Mouse (Mus musculus): ENCODE measurements around the gene Ifrd1. TPM values are rescaled to one million over a fixed set of nuclear protein-coding genes. Genes with fewer than 3 reads are reported as not detected.

Gene Ifrd1
- polyA plus RNA-seq, 1 experiment, result 63.7 TPM

DNA sequence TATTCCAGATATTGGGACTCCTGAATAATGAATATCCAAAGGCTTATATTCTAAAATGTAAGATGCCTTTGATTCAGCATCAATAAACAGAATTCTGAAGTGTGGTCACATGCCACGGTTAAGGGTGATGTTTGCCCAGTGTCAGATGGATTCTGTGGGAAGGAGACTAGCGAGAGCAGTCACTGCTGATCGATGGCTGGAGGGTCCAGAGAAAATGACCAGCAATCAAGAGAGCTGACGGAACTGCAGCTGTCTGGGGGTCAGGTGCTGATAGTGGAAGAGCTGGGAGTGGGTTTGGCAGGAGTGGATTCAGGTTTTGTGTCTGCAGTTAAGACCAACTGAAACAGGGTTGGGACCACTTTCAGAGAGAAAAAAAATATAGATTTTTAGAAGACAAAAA lies 5.1 kb downstream of the Ifrd1 start:
- DNase-seq (ENCODE audit: low spot score), result no peak

DNA sequence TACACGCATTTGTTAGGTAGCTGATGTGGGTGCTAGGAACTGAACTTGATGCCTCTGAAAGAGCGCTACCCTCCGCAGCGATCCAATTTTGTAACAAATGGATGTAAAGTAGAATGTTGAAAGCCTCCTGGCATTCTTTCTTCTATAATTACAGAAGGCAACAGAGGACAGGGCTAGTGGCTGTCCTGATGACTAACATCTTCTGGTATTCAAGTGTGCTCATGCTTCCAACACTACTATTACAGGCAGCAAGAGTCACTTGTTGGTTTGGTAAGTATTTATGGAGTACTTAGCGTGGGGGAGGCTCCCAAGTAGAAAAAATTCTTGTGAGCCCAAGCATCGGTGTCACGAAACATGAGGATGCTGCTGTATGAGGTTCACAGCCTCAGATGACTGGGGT lies 9.1 kb downstream of the Ifrd1 start:
- DNase-seq (ENCODE audit: low spot score), result no peak

DNA sequence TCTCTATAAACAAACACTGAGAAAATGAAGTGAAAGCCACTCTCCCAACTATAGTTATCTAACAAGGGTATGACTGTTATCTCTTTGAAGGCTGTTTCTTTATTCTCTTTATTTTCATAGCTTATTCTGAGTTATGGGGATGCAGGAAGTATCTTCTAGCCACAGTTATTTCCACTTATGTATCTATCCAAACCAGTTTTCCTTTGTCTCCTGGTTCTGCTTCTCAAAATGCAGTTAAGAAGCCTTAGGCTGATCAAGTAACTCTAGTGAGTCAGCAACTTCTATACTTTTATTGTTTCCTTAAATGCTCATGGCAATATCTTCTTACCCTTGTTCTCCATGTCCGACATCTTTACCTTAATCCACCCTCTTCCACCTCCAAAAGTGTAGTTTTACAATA lies 16.1 kb downstream of the Ifrd1 start:
- no peak for DNase-seq (ENCODE audit: low spot score)

DNA sequence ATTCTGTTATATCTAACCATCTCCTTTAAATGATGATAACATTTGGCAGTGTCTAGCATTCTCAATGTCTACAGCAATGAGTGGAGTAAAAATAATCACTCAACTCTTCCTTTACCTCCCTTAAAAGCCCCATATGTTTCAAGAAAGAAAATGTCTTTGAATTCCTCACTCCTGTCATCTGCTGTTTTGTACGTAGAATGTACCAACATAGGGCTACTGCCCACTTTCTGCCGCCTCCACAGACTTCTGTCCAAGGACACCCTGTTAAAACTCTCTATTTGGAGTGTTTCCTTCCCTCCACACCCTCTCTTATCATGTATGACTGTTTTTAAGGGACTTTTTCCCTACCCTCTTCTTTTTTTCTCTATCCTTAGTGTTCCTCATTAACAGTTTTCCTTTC lies 16.7 kb downstream of the Ifrd1 start:
- no peak for DNase-seq (ENCODE audit: low spot score)

DNA sequence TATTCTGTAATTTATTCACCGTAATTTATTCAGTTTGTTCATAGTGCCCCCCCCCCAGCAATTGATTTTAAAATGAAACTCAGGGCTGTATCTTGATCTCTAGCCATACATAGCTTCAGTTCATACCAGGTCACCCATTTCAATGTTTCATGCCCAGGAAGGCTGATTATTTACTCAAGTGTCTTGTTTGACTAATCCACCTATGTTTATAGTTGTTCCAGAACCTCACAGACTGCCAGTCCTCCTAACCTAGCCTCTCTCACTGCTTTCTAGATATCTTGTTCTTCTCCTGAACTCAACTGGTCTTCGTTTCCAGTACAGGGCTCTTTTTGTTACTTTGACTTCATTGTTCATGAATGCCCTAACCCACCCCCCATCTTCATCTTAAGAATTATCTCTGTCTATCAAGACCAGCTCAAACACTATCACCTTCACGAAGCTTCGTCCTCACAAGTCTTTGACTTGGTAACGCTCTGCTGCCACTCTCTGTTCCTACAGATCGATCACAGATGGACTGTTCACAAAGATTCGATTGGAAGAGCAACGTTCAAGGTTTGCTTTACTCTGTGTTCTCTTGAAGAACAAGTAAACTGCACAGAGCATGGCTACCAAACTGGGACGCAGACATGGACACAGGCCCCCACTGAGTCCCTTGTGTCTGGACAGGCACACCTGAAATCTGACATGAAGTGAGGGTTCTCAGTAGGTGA lies 24.0 kb downstream of the Ifrd1 start:
- no peak for DNase-seq (ENCODE audit: low spot score)

DNA sequence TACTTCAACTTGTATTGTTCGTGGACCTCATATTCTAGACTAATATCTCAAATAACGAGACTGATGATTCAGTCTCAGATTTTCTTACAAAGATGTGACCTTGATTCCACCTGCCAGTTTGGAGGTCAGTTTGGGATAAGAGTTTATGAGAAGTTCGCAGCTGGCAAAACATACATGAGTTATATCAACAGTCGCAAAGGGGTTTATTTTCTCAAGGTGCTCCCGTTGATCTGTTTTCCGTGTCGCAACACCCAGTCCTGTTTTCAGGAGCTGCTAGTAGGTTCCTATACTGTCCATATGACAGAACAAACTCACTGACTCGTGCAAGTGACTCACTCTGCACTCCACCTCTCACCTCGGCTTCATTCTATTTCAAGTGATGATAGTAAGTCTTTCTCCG lies 24.6 kb downstream of the Ifrd1 start:
- DNase-seq (ENCODE audit: low spot score), result no peak

DNA sequence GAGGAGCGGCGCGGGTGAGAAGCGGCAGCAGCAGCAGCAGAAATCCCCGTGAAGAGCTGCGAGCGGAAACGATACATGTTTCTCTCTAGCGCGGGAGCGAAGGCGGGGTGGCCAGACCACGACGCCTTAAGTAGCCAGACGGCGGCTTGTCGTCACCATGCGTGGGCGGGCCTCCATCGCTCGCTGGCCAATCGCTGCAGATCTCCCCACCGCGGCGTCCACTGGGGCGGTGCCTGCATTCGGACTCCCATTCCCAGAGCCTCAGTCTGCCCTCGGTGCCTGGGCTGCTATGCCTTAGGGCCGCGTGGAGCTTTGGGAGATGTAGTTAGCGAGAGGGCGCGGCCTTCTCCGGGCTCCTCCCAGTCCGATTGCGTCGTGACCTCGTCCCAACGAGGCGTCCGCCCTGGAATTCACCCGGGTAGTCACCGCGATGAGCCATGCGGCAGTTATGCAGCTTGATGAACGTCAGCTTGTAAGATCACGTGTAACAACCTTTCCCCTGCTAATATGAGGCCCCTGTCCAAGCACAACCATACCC lies 25.2 kb downstream of the Ifrd1 start:
- peak; percentile 97 for DNase-seq (ENCODE audit: low spot score)

DNA sequence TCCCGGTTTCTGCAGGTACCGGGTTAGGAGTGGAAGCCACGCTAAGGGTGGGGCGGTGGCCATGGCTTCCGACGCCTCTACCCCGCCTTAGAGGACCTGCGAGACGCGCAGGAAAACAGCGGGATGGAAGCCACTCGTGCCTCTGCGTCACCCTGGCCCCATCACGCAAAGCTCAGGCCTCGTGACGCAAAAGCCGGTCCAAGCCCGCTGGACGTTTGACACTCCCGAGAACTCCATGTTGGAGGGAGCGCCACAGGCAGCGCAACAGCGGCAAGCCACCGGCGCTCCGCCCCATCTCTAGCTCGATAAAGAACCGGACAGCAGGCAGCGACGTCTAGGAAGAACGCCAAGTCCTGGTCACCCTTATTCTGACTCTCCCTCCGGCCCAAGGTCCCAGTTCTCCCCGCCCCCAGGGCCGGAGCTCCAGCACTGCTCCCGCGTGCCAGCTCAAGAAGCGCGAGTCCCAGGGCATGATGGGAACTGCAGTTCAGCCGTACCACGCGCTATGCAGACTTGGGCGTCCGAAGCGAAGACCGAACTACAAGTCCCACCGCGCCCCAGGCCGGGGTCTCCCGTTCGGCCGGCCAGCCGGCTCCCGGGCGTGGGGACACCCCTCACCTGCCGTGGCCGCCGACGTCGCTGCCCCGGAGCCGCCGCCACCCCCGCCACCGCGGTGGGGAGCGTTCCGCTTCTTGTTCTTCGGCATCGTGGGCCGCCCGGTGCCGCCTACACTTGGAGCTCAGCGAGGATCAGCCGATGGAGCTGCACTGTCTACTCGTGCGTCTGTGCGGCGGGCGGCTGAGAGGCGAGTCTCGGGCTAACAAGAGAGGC lies 25.8 kb downstream of the Ifrd1 start:
- peak; percentile 87 for DNase-seq (ENCODE audit: low spot score)

DNA sequence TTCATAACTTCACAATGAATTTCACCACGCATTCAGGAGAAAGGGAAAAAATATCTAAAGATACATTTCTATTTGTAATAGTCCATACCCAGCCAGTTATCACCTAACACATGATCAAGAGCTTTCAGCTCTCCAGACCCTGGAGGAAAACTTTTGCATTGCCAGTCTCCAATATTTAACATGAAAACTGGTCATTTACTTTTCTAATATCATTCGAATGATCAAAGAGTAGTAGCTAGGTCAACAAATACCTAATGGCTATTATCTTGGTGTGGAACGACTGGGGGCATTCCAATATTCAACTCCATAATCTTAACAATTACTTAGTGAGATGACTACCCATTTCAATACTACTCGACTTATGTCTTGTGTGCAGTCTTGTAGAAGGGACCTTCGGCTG lies 26.7 kb downstream of the Ifrd1 start:
- DNase-seq (ENCODE audit: low spot score), result no peak

DNA sequence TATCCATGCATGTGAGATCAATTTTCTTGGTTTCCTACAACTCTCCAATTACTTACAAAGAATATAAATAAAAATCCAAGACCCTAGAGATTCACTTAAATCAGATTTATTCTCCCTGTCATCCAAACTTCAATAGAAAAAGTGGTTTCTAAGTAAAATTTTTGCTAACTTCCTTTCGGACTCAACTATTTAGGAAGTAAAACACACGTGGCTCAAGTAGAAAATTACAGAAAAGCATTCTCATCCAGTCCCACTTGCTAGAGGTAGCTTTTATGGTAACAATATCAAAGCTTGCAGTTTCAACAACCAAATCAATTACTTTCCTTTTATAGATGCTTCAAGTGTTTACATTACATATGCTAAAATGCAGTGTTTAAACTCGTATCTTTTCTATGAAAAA lies 27.4 kb downstream of the Ifrd1 start:
- no peak for DNase-seq (ENCODE audit: low spot score)

DNA sequence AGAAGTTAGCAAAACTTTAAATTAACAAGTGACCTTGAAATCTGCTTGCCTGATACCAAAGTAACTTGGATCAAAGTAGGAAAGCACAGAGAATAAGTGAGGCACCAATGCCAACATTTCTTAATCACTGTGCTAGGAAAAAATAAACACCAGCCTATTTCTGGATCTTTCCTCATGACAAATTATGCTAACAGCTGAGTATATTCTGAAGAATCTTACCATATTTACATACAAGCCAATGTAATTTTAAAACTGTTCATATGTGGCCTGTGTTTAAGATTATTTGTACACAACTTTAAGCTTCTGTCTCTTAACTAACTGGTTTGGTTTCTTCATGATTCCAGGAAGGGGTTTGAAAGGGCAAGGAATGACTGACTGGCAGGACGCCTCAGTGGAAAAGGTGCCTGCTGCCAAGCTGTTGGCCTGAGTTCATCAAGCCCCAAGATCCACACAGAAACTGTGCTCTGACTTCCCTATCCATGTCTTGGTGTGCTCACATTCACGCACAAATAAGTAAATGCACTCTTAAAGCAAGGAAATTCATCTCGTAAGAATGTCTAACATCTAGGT lies 28.2 kb downstream of the Ifrd1 start:
- DNase-seq (ENCODE audit: low spot score), result no peak

DNA sequence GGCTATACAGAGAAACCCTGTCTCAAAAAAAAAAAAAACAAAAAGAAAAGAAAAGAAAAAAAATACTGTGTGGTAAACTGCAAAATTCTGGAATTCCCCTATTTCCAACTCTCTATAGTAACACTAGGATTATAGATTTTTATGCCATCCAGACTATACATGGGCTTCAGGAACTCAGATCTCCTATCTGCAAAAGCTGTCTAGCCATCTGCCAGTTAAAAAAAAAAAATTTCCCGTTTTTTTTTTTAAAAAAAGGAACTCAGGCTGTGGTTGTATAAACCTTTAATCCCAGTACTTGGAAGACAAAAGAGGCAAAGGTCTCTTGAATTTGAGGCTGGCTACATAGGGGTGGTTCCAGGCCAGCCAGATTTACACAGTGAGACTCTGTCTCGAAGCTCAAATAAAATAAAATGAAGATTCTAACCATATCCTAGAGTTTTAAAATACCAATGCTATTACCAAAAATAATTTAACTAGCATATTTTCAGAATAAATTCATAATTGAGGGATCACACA lies 29.8 kb downstream of the Ifrd1 start:
- no peak for DNase-seq (ENCODE audit: low spot score)

DNA sequence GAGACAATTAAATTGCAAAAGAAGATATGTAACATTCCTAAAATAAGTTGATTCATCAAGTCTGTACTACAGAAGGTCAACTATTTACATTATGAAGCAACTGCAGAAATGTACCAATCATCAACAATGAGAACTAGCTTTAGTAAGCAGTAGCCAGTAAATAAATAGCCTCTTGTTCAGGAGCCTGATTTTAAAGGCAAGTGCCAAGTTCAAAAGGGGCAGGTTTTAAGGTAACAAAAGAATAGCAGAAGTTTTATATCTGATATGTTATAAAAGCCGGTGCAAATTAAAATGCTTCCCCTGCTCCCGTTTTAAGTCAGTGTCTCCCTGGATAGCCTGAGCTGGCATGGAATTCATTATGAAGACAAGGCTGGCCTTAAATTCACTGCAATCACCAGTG lies 30.5 kb downstream of the Ifrd1 start:
- DNase-seq (ENCODE audit: low spot score), result no peak

DNA sequence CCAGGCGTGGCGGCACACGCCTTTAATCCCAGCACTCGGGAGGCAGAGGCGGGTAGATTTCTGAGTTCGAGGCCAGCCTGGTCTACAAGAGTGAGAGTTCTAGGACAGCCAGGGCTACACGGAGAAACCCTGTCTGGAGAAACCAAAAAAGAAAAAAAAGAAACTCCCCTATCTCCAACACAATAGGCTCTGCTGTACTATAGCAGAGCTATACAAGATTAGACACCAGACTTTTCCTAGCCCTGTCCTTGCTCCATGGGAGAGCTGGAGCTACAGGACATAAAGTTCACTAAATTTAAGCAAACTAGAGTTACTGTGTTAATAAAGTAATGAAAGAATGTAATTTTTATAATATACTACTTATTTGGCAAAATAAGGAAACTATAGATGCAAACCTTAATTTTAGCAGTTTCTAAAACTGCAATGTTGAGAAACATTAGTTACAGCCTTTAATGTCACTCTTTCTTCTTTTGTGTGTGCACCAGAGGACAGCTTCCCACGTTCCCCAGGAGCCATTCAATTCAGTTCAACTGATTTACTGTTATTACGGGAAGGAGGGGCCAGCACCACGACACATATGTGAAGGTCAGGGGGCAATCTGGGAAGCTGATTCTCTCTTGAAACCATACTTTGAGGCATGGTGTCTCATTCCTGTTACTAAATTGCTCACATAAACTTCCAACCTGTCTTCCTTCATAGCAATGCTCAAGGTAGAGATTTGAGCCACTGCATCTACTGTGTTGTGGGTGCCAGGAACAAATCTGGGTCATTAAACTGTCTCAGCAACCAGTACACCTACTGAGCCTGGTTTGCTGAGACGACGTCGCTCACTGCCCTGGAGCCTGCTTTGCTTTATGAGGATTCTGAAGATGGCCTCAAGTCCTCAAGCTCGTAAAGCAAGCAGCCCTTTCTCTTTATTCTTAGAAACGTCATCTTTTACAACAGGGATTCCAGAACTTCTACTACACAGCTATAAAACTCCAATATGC lies 33.1 kb downstream of the Ifrd1 start:
- DNase-seq (ENCODE audit: low spot score), result no peak

DNA sequence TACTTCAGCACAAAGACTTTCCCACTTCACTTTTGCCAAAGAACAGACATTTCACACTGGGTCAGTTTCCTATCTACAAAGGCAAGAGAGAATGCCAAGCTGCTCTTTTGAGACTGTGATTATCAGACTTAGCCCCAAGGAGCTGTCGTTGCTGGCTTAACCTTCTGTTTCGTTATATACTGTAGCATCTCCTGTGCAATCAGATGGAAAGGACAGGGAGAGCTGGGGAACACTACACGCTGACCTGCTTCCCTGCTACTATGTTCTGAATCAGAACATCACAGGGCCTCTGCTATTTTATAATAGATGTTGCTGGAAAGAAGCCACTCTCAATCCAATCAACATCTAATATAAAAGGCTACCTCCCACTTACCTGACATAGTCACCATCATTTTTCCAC lies 39.3 kb downstream of the Ifrd1 start:
- no peak for DNase-seq (ENCODE audit: low spot score)

DNA sequence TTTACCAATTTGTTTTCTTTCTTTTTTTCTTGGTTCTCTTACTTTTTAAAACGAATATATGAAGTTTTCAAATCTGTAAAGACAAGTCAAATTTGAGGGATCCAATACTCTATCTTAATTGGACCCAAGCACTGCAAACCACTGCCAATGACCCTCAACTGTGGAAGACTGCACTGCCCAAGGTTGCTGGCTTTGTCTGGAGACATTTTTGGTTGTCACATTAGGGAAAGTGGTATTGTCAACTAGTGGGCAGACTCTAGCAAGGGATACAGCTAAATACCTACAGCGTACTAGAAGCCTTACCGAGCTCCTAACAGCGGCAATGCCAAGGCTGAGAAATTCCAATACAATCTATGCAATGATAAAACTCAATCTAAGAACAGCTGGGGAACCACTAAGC lies 40.4 kb downstream of the Ifrd1 start:
- no peak for DNase-seq (ENCODE audit: low spot score)

DNA sequence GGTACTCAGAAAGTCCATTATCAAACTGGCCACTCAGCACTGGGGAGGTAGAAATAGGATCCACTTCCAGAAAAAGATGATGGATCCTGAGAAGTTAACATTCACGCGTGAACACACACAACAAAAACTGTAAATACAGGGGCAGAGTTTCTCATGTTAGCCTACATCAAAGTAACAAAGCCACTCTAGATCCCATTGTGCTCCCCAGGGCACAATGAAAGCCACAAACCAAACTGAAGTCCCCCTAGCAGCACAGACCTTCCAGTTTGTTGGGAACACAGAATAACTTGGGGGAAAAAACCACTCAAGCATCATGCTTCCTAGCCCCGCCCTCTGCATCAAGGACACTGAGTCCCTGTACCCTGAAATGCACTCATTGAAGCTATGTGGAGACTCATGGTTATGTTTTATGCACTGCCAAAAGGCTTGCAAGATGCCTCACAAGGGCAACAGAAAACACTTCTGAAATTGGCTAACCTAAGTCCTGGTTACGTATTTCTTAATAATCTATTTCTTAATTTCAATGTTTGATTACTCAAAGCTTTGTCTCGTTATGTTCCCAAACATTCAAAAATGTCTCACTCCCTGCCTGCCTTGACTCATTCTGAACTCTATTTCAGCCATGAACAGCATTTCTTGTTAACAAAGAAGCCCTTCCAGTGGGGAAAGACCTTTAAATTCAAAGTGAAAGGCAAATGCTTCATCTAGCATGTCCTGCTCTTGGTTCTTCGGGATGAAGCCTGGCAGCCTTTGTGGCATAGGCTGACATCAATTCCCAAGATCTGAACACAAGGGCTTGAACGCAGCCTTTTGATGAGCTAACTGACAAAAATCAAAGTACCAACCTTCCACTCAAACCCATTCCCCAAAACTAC lies 45.9 kb downstream of the Ifrd1 start:
- DNase-seq (ENCODE audit: low spot score), result no peak

DNA sequence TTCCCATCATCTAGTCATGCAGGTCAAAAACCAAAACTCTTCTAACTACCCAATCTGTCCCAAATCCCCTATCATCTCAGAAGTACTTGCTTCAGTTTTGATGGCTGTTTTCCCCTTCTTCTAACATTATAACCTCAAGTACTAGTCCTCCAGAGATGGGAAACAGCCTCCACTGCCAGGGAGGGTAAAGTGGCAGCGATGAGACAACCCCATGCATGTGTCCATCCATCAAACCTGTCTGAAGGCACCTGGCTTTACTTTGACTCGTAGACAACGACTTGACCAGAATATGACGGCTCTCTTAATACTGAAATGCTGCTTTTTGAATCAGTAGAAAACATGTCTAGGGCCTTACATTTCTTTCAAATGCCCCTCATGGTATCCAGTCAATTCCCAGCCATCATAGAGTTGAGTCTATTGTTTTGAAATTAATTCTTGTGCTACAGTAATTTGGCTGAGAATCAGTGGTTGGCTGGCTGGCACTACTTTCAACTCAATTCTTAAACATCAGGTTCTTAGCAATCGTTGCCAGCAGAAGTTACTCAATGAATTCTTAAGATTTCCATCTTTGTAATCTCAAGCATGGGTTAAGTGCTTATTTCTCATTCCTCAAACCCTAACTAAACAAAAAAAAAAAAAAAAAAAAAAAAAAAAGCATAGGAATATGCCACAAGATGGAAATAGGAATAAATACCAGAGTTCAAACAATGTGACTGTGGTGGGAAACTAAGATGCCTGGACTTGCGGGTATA lies 47.6 kb downstream of the Ifrd1 start:
- no peak for DNase-seq (ENCODE audit: low spot score)

DNA sequence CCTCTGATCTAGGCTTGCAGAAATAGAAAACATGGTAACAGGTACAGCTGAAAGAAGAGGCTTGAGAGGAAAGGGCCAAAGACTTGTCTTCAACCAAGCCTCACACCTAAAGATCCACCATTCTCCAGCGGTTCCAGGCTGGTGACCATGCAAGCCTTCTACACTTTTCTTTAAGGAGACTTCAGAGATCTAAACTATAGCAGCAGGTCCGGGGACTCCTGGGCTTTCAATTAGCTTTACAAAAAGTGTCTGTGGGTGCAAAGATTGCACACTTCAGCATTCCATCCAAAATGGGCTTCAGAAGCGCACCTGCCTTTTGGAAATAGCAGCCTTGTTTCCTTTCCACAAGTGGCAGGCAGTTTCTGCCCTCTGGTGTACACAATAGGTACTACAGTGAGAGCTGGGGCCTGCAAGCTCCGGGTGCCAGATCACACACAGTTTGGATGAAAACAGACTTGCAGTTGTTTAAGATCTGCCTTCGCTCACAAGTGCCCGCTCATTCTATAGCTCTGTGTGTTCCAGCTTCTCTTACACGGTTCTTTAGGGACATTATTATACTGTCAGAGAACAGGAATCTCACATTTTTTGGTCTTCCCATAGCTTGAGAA lies 48.4 kb downstream of the Ifrd1 start:
- DNase-seq (ENCODE audit: low spot score), result no peak

Measured in urinary bladder, adult 2 months (tissue).